Mouse (Mus musculus): ENCODE results near the gene Ift122.
"Not testable (repeated sequence)": the region's sequence is repeated elsewhere in the genome, so short reads cannot be mapped to it uniquely, and the experiment has no call there.

Ift122 gene

DNA sequence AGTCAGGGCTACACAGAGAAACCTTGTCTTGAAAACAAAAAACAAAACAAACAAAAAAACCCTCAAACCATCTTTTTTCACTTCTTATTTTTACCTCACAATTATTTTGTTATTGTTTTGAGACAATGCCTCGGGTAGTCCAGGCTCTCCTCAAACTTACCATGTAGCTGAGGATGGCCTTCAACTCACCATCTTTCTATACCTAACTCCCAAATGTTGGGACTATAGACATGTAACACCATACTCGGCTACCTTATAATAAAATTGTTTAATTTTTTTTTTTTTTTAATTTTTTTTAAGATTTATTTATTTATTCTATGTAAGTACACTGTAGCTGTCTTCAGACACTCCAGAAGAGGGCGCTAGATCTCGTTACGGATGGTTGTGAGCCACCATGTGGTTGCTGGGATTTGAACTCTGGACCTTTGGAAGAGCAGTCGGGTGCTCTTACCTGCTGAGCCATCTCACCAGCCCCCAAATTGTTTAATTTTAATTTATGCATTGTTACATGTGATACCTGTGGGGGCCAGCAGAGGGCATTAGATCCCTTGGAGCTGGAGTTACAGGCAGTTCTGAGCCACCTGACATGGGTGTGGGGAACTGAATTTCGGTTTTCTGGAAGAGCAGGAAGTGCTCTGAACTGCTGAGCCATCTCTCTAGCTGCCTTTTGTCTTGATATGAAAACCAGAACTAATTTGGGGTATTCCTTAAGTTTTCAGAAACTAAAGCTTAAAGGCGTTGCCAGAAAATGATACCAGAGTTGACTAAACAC, 6.4 kb upstream of the Ift122 start:
- peak; percentile 35 for DNase-seq (ENCODE audit: low read depth, low spot score)

DNA sequence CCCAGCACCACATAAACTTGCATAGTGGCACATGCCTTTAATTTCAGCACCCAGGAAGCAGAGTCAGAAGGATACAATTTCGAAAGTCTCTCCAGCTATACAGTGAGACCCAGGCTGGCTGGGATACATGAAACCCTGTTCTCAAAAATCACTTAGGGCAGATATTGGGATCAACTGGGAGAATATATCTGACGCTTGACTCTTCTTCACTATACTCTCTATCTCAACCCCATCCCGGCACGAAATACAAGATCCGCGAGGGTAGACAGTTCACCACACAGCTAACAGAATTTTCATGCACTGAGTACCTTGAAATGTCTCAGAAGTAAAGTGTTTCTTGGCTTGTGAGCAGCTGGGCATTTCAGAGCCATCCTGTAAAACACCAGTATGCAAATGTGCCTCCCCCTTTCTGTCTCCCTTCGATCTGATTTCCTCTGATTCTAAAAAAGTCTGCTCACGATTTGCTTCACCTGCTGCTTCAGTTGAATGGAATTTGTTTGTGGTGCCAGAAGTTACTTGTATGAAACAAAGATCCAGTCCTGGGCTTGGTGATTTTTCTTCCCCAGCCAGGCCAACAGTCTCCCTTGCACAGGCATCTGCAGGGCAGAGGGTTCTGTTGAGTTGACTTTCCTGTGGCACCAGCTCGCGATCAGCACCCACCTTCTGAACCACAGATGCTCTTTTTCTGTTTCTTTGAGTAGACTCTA, 4.5 kb upstream of the Ift122 start:
- DNase-seq (ENCODE audit: low read depth, low spot score), result no peak

DNA sequence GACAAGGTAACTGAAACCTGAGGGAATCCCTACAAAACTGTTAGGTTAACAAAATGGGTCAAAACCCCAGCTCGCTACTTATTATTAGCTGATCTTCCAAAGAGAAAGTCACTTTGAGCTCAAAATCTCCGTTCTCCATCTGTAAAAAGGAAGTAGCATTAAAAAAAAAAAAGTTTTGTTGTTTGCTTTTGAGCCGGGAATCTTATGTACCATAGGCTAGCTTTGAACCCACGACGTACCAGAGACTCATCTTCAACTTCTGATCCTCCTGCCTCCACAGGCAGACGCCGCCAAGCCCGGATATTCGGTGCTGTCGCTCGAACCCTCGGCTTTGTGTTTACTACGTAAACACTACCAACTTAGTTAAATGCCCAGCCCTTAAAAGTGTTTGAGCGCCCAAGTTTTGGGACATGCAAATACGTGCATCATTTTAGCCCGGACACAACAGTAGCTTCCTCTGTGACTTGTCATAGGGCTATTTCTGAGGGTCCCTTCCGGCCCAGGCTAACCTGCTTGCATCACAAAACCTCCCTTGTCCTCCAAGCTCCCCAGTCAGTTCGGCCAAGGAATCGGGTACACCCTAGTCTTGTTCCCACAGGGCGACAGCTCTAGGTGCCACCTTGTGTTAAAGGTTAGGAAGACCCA, 702 bp upstream of the Ift122 start:
- DNase-seq (ENCODE audit: low read depth, low spot score), result peak; percentile 26

GRCm38 (mm10) chr6:115853985-115854384, 715 bp downstream of the Ift122 start:
- no peak for DNase-seq (ENCODE audit: low read depth, low spot score)

DNA sequence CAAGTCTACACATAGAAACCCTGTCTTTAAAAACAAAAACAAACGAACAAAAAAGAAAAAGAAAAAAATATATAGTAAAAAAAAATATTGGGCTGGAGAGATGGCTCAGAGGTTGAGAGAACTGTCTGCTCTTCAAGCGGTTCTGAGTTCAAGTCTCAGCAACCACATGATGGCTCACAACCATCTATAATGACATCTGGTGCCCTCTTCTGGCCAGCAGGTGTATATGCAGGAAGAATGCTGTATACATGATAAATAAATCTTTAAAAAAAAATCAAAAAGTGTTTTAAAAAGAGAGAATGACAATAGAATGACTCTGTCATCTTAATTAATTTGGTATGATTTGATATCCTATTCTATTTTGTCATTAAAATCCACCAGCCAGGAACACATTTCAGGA, 1.2 kb downstream of the Ift122 start:
- DNase-seq (ENCODE audit: low read depth, low spot score), result no peak

DNA sequence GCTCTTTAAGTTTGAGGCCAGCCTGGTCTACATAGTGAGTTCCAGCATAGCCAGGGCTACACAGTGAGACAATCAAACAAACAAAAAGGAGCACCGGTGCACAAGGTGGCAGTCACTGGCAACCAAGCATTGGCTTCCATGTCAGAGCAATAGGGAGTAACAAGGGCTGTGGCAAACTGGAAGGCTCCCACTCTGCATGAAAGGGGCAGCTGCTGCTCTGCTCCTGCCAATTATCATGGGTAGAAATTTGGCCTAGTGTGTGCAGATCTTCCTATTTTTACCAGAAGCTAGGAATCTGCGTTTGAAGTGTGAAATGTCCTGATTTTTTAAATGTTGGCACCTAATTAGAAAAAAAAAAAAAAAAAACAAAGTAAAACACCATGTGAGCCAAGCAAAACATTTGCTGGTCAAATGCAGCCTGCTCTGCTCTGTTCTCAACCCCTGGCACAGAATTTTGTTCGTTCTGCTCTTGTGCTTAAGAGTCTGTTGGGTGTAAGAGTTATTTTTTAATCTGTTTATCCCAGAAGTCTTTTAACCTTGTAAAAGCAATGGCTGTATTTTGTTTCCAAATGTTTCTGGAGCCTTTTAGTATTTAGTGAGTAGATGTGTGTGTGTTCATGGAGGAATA, 2.6 kb downstream of the Ift122 start:
- no peak for DNase-seq (ENCODE audit: low read depth, low spot score)

GRCm38 (mm10) chr6:115856361-115856745, 3.1 kb downstream of the Ift122 start:
- DNase-seq (ENCODE audit: low read depth, low spot score), result no peak

DNA sequence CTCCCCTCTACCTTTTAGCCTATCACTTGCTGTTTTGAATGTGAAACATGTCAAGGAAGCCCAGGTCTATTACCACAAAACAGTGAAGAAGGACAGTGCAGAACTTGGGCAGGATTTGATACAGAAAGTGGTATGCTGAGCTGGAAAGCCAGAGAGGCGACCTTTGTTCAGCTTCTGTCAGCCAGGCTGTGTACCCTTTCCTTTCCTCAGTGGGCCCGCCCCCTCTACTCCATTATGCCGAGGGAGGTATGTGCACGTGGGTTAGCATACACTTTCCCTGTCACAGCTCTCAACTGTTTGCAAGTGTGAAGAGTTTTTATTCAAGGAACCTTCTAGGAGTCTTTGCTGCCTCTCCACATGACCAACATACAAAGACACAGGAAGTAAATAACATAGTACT, 6.0 kb downstream of the Ift122 start:
- no peak for DNase-seq (ENCODE audit: low read depth, low spot score)

DNA sequence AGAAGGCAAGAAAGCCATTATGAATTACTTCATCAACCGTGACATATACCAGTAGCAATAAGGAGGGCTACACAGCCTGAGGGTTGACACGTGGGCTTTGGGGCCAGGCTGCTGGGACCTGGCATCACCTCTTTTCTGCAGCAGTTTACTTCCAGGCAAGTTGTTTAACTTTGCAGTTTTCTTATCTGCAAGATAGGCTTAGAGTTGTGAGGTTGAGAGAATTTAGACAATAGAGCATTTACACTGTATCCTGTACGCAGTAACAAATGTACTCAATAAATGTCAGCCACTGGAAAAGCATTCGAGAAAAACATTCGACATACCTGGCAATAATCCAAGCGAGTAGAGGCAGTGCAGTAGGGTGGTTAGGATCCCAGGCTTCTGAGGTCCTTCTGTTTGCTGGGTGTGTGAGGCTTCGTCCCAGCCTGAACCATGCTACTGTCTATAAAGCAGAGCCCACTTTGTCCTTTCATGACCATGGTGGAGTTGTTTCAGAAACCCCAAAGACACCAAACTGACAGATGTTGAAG, 6.8 kb downstream of the Ift122 start:
- DNase-seq (ENCODE audit: low read depth, low spot score), result no peak

DNA sequence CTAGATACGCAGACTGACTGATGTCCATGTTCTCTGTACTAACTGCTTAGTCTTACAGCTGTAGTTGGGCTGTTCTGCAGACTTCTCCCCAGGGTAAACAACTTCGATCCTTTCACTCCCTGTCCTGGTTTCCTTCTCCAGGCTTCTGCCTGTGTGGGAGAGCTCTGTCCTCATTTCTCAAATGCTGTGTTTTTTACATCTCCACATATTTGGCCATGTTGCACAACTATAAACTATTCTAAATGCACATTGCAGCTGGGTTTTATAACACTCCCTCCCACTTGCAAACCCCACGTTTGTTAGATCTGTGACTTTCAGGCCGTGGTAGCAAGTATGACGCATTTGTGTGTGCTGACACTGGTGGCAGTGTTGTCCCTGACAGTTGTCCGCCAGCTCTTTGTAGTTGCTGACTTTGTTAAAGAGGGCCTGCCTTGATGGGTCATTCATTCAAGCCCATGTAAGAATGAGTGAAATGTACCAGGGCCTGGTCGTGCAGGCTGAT, 10.1 kb downstream of the Ift122 start:
- DNase-seq (ENCODE audit: low read depth, low spot score), result no peak

GRCm38 (mm10) chr6:115865246-115865645, 12.0 kb downstream of the Ift122 start:
- DNase-seq (ENCODE audit: low read depth, low spot score), result no peak

DNA sequence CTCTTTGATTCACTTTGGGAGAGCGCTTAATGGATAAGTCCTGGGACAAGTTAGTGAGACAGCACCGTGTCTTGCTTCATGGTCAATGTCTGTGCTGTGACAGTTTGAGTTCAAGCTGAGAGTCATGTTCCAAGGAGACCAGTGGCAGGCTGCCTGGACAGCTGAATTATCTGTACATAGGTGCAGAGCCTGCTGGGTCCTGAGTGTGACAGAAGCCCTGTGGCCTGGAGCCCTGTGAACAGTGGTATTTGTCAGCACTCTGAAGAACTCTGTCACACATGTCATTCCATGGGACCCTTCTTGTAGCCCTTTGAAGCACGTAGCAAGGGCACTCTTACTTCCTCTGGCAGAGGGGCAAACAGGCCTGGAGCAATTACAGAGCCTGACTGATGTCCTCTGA, 13.9 kb downstream of the Ift122 start:
- DNase-seq (ENCODE audit: low read depth, low spot score), result not testable (repeated sequence)

DNA sequence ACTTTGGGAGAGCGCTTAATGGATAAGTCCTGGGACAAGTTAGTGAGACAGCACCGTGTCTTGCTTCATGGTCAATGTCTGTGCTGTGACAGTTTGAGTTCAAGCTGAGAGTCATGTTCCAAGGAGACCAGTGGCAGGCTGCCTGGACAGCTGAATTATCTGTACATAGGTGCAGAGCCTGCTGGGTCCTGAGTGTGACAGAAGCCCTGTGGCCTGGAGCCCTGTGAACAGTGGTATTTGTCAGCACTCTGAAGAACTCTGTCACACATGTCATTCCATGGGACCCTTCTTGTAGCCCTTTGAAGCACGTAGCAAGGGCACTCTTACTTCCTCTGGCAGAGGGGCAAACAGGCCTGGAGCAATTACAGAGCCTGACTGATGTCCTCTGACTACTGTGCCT, 18.0 kb downstream of the Ift122 start:
- not testable (repeated sequence) for DNase-seq (ENCODE audit: low read depth, low spot score)

DNA sequence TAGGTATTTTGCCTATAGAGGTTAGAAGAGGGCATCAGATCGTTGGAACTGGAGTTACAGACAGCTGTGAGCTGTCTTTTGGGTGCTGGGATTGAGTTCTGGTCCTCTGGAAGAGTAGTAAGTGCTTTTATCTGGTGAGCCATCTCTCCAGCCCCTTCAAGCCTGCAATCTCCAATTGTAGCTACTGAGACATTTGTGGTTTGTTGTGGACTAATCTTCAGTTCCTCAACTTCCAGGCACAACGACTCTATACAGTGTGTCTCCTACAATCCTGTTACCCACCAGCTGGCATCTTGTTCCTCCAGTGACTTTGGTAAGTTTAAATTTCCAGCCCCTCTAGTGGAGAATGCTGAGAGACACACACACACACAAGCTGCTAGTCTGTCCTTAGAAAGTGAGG, 24.0 kb downstream of the Ift122 start:
- DNase-seq (ENCODE audit: low read depth, low spot score), result no peak

GRCm38 (mm10) chr6:115878694-115879093, 25.4 kb downstream of the Ift122 start:
- DNase-seq (ENCODE audit: low read depth, low spot score), result no peak

DNA sequence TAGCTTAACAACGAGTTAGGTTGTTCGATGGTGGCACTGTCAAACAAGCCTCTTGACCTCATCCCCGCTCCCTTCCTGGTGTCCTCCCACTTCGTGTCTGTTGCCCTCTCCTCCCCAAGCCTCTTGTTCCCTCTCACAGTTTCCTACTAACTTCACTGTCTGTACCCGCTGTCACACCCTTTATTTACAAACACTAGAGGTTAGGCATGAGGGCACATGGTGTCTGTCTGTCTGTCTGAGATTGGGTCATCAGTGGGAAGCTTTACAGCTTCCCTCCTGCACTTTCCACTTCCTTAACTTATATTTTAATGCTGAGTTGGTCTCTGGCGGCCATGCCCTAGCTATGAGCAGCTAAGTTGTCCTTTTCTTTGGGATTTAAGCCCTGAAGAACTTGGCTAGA, 26.5 kb downstream of the Ift122 start:
- DNase-seq (ENCODE audit: low read depth, low spot score), result no peak

DNA sequence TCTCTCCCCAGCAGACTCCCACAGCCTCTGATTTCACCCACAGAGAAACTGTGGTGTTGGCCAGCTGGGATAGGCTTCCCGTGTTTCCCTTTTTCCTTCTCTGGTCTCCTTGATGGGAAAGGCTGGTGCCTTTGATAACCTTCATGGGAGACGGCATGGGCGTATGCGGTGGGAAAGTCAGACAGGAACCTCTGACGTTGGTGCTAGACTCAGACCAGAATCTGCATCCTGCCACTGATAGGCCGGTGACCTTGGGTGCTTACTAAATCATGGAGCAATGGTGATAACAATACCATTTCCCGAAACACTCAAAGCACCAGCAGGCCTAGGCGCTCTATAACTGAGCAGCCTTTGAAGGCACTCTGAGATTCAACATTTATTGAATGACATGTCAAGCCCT, 27.5 kb downstream of the Ift122 start:
- DNase-seq (ENCODE audit: low read depth, low spot score), result no peak

DNA sequence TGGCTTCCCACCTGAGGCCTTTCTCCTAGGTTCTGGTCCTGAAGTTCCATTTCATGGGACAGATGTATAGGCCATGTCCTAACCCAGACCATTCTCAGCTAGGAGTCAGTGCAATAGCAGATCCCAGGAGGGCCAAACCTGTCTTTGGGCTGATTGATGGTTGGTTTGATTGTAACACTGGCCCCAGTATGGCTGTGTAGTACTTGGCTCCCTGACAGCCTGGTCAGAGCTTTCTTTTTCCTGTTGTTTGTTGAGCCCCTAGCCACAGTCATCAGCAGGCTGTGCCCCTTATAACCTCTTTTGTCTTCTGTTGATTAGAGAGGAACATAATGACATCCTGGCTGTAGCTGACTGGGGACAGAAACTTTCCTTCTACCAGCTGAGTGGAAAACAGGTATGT, 30.7 kb downstream of the Ift122 start:
- no peak for DNase-seq (ENCODE audit: low read depth, low spot score)

DNA sequence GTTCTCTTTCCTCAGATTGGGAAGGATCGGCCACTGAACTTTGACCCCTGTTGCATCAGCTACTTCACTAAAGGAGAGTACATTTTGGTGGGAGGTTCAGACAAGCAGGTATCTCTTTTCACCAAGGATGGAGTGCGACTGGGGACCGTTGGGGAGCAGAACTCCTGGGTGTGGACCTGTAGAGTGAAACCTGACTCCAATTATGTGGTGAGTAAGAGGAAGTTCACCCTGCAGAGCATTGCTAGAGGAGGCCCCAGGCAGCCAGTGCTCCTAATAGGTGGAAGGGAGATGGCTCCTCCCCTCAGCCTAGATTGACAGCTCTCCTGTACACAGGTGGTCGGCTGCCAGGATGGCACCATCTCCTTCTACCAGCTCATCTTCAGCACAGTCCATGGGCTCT, 33.6 kb downstream of the Ift122 start:
- DNase-seq (ENCODE audit: low read depth, low spot score), result no peak

DNA sequence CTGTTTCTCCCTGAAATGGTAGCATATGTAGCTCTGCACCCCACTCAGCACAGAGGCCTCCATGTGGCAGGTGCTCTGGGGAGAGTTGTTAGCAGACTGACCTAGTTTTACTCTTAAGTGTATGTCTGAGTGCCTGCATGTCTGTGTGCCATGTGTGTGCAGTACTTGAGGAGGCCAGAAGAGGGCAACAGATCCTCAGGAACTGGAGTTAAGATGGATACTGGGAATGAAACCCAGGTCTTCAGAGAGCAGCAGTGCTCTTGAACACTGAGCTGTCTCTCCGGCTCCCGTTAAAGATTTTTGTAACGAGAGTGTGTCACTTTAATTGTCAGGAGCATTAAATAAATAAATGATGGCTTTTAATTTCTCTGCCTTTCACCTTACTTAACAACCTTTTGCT, 35.0 kb downstream of the Ift122 start:
- DNase-seq (ENCODE audit: low read depth, low spot score), result no peak

- DNase-seq (ENCODE audit: low read depth, low spot score), result no peak
Observed at GRCm38 (mm10) chr6:115890601-115891000, 37.3 kb downstream of the Ift122 start.

- no peak for DNase-seq (ENCODE audit: low read depth, low spot score)
Observed at GRCm38 (mm10) chr6:115891061-115891460, 37.8 kb downstream of the Ift122 start.
